Mouse (Mus musculus) bone marrow, adult 2 months (tissue): ENCODE results near the gene Klf3.

ENCODE experiments used
- CTCF ChIP-seq: fragments of 200-500 bp; IDR thresholded peaks from 2 replicates; pipeline ENCODE4 v1.5.1; 2011; ENCODE audit warnings: low read length, control low read depth; ENCODE audit not compliant: control insufficient read depth, insufficient read depth
- POLR2A ChIP-seq: fragments of 200-500 bp; IDR thresholded peaks from 2 replicates; pipeline ENCODE4 v1.6.1; 2011; ENCODE audit warnings: low read depth, mild to moderate bottlenecking, control low read depth, low read length, borderline replicate concordance; ENCODE audit not compliant: control insufficient read depth

- no peak for TF ChIP-seq CTCF
- TF ChIP-seq POLR2A, result no peak
Measured at GRCm38 (mm10) chr5:64762295-64762694, 40.9 kb upstream of the Klf3 start.
